In genomic region chr1:35759600-35759999, GRCm38 (mm10) we compare ENCODE assay signal across 10 mouse cellular contexts.
DNase-seq lines count a peak whose midpoint lies in the region; ATAC-seq and TF ChIP-seq lines count a peak whose summit lies in the region.
"Had no signal": no experiment of that assay in that cellular context is flagged by ENCODE, and none has a peak within 500 bp of the region (broad histone marks: within the 10 kb centered on the region; RNA-seq: fewer than 3 reads in every experiment).

No protein-coding gene starts in this region.

- H3K9me3 ChIP-seq in embryonic facial prominence, embryonic 13.5 days = no peaks in the 10 kb centered on the region
- no peaks in the 10 kb centered on the region for H3K9me3 ChIP-seq in embryonic facial prominence, embryonic 10.5 days
- no peaks in the 10 kb centered on the region for H3K9me3 ChIP-seq in CH12.LX (replicated peaks; ENCODE audit: low read length)
- H3K9me3 ChIP-seq in forebrain, embryonic 12.5 days = no peaks in the 10 kb centered on the region
- H3K9me3 ChIP-seq: hindbrain, embryonic 15.5 days had no signal

- no peak overlapping the region for H3K4me2 ChIP-seq in embryonic facial prominence, embryonic 13.5 days
- no peak overlapping the region for H3K4me2 ChIP-seq in CH12.LX (ENCODE audit: insufficient read depth, low read depth, poor library complexity, severe bottlenecking)
- H3K4me2 ChIP-seq in forebrain, embryonic 12.5 days = no peak overlapping the region
- H3K4me2 ChIP-seq: hindbrain, embryonic 15.5 days had no signal

- no peaks in the 10 kb centered on the region for H3K27me3 ChIP-seq in embryonic facial prominence, embryonic 13.5 days
- no peaks in the 10 kb centered on the region for H3K27me3 ChIP-seq in embryonic facial prominence, embryonic 10.5 days (replicated peaks; ENCODE audit: low read depth, poor library complexity, severe bottlenecking)
- no peaks in the 10 kb centered on the region for H3K27me3 ChIP-seq in CH12.LX (replicated peaks)
- no peaks in the 10 kb centered on the region; the same call in 1 of the 2 replicates for H3K27me3 ChIP-seq in forebrain, embryonic 12.5 days
- H3K27me3 ChIP-seq: hindbrain, embryonic 15.5 days had no signal

- 69% methylated on average over 4 of the region's 4 CpGs for WGBS in embryonic facial prominence, embryonic 13.5 days
- WGBS in embryonic facial prominence, embryonic 10.5 days = 85% methylated on average over 4 of the region's 4 CpGs
- 89% methylated on average over 4 of the region's 4 CpGs for WGBS in forebrain, embryonic 12.5 days

- H3K4me3 ChIP-seq in embryonic facial prominence, embryonic 13.5 days = no peak overlapping the region
- no peak overlapping the region for H3K4me3 ChIP-seq in embryonic facial prominence, embryonic 10.5 days
- H3K4me3 ChIP-seq in CH12.LX (replicated peaks in 1 of 3; ENCODE audit: low read depth in 2 of 3, low read length in 2 of 3, poor library complexity in 1 of 3) = no peak overlapping the region
- H3K4me3 ChIP-seq in forebrain, embryonic 12.5 days (replicated peaks) = no peak overlapping the region
- H3K4me3 ChIP-seq: hindbrain, embryonic 15.5 days had no signal

- TF ChIP-seq EP300 in CH12.LX (IDR thresholded peaks at IDR 0.05; ENCODE audit: low read length) = no peak

- in situ Hi-C loops in CH12.LX (cut with MboI; ENCODE audit: low pct_ligation_motif_present, low pct_unique_long_range_greater_than_20kb, low sequenced_read_pairs) = no loop called here

- intact Hi-C loops in left cerebral cortex, postnatal 25 days (cut with DNase I) = loop anchor here (1.0 to 5.0 kb wide), 4 partner anchors 120 to 597 kb away; partner anchors contain the start of gene Hs6st1

- no peak for DNase-seq in embryonic facial prominence, embryonic 10.5 days (ENCODE audit: low spot score)
- DNase-seq in CH12.LX (ENCODE audit: extremely low read depth) = no peak
- DNase-seq in heart, adult 9 months (ENCODE audit: low spot score in 2 of 2) = peak; percentile 28
- peak; percentile 38 to 82 for DNase-seq in left cerebral cortex, postnatal 25 days (ENCODE audit: low spot score in 2 of 2)
- DNase-seq in kidney, postnatal 25 days = no peak

- H3K27ac ChIP-seq in embryonic facial prominence, embryonic 13.5 days = 0 out of 2 replicates have a peak overlapping the region, but pooled peaks have one; percentile 11
- no peak overlapping the region for H3K27ac ChIP-seq in embryonic facial prominence, embryonic 10.5 days (replicated peaks)
- H3K27ac ChIP-seq in CH12.LX (ENCODE audit: insufficient read depth, low read depth) = no peak overlapping the region
- no peak overlapping the region for H3K27ac ChIP-seq in forebrain, embryonic 12.5 days
- H3K27ac ChIP-seq: hindbrain, embryonic 15.5 days; liver, embryonic 14.5 days had no signal

- 0 out of 2 replicates have a peak, but pooled peaks have one; percentile 46 for ATAC-seq in embryonic facial prominence, embryonic 13.5 days (ENCODE audit: insufficient number of reproducible peaks, insufficient read depth, low FRiP score, low TSS enrichment, low read depth)
- ATAC-seq in cerebellum, adult (ENCODE audit: insufficient number of reproducible peaks, low FRiP score, low TSS enrichment) = no peak; the same call in 1 of the 2 replicates
- ATAC-seq in forebrain, embryonic 12.5 days (ENCODE audit: low FRiP score) = no peak

- TF ChIP-seq POLR2A in CH12.LX (IDR thresholded peaks at IDR 0.05; ENCODE audit: low read depth, low read length) = no peak

- H3K36me3 ChIP-seq in embryonic facial prominence, embryonic 13.5 days = no peaks in the 10 kb centered on the region
- no peaks in the 10 kb centered on the region for H3K36me3 ChIP-seq in embryonic facial prominence, embryonic 10.5 days (replicated peaks)
- no peaks in the 10 kb centered on the region for H3K36me3 ChIP-seq in CH12.LX (replicated peaks in 1 of 2; ENCODE audit: control insufficient read depth in 1 of 2, insufficient read depth in 1 of 2, low read length in 1 of 2)
- no peaks in the 10 kb centered on the region for H3K36me3 ChIP-seq in forebrain, embryonic 12.5 days (replicated peaks)
- H3K36me3 ChIP-seq: hindbrain, embryonic 15.5 days had no signal

- no peaks in the 10 kb centered on the region for H3K79me2 ChIP-seq in CH12.LX (replicated peaks; ENCODE audit: control insufficient read depth, extremely low read depth, insufficient read depth, poor library complexity, severe bottlenecking)

- TF ChIP-seq RAD21 in CH12.LX (IDR thresholded peaks at IDR 0.05; ENCODE audit: low read depth, low read length) = no peak

- no peak overlapping the region for H3K9ac ChIP-seq in embryonic facial prominence, embryonic 13.5 days
- no peak overlapping the region for H3K9ac ChIP-seq in CH12.LX (ENCODE audit: insufficient read depth, low read depth)
- no peak overlapping the region for H3K9ac ChIP-seq in forebrain, embryonic 12.5 days
- H3K9ac ChIP-seq: hindbrain, embryonic 15.5 days; liver, embryonic 14.5 days had no signal

- dilution Hi-C loops in CH12.LX (cut with MboI; ENCODE audit: extremely low pct_ligation_motif_present, extremely low pct_unique_long_range_greater_than_20kb, low sequenced_read_pairs) = no loop called here

- peaks cover 12% of the 10 kb centered on the region; the same call in 1 of the 2 replicates for H3K4me1 ChIP-seq in embryonic facial prominence, embryonic 13.5 days
- H3K4me1 ChIP-seq in embryonic facial prominence, embryonic 10.5 days = no peaks in the 10 kb centered on the region
- 0 out of 4 replicates have a peak, but pooled peaks cover 0 to 2% of the 10 kb centered on the region in 2 experiments for H3K4me1 ChIP-seq in CH12.LX (ENCODE audit: control insufficient read depth in 1 of 2, insufficient read depth in 2 of 2)
- no peaks in the 10 kb centered on the region for H3K4me1 ChIP-seq in forebrain, embryonic 12.5 days
- H3K4me1 ChIP-seq: hindbrain, embryonic 15.5 days had no signal

- no peak for TF ChIP-seq CTCF in CH12.LX (conservative IDR thresholded peaks at IDR 0.05 in 1 of 2, IDR thresholded peaks at IDR 0.05 in 1 of 2; ENCODE audit: low read depth in 2 of 2, low read length in 2 of 2)

TF ChIP-seq in CH12.LX, 34 proteins besides CTCF, POLR2A, EP300 and RAD21:
- TF ChIP-seq MEF2A (IDR thresholded peaks at IDR 0.05; ENCODE audit: borderline replicate concordance, low read depth, low read length) = peak; percentile 42; the same call in 1 of the 2 replicates
- TF ChIP-seq TBP (conservative IDR thresholded peaks at IDR 0.05; ENCODE audit: low read depth, low read length) = no peak
- no peak for TF ChIP-seq USF1 (IDR thresholded peaks at IDR 0.05; ENCODE audit: low read depth, low read length)

Comparison
In these comparisons a context has a peak if more than half of its experiments do, and no peak if none do; other contexts are left out.
1. DNase-seq: peak in heart, adult 9 months (2 of 2) and left cerebral cortex, postnatal 25 days (2 of 2); none in embryonic facial prominence, embryonic 10.5 days (single experiment), CH12.LX (single experiment) and kidney, postnatal 25 days (0 of 2).